Mouse (Mus musculus) neural tube, embryonic 15.5 days (tissue): Measurements from ENCODE around the gene Lingo2. TPM values are rescaled to one million over a fixed set of nuclear protein-coding genes. Genes with fewer than 3 reads are reported as not detected.

Experiments used
- ATAC-seq: fragments of 200-750 bp; cut with Nextera tagmentation; 2 replicates; pipeline ENCODE4 v1.8.0; 2017; ENCODE audit warnings: mild to moderate bottlenecking, moderate TSS enrichment, moderate library complexity; ENCODE audit not compliant: low FRiP score
- H3K27ac ChIP-seq: fragments of 300-500 bp; sonication (generic); replicated peaks from 2 replicates; pipeline ENCODE4 v1.5.1; 2015; ENCODE audit warnings: mild to moderate bottlenecking, inconsistent platforms
- H3K27me3 ChIP-seq: fragments of 300-500 bp; sonication (generic); replicated peaks from 2 replicates; pipeline ENCODE4 v1.6.1; 2015; ENCODE audit warnings: inconsistent platforms
- H3K36me3 ChIP-seq: fragments of 300-500 bp; sonication (generic); 2 replicates; pipeline ENCODE4 v1.6.1; 2015; ENCODE audit warnings: inconsistent platforms
- H3K4me1 ChIP-seq: fragments of 300-500 bp; sonication (generic); 2 replicates; pipeline ENCODE4 v1.6.1; 2015; ENCODE audit warnings: inconsistent platforms
- H3K4me2 ChIP-seq: fragments of 300-500 bp; sonication (generic); 2 replicates; pipeline ENCODE4 v1.6.1; 2015; ENCODE audit warnings: inconsistent platforms, mild to moderate bottlenecking, moderate library complexity
- H3K4me3 ChIP-seq: fragments of 300-500 bp; sonication (generic); replicated peaks from 2 replicates; pipeline ENCODE4 v1.5.1; 2015; ENCODE audit warnings: mild to moderate bottlenecking, inconsistent platforms
- H3K9ac ChIP-seq: fragments of 300-500 bp; sonication (generic); replicated peaks from 2 replicates; pipeline ENCODE4 v1.6.1; 2015; ENCODE audit warnings: mild to moderate bottlenecking, inconsistent platforms
- H3K9me3 ChIP-seq: fragments of 300-500 bp; sonication (generic); replicated peaks from 2 replicates; pipeline ENCODE4 v1.6.1; 2016; ENCODE audit warnings: inconsistent platforms
- WGBS: fragments of 180-500 bp; shearing (Covaris S2); methylation state at CpG from one replicate; pipeline ENCODE4 v1.1.7; 2015; ENCODE audit warnings: mixed read lengths; 5-methylcytosine and 5-hydroxymethylcytosine counted together
- polyA plus RNA-seq: library from polyadenylated mRNA; unstranded; fragments of >200 nt; fragmentation: Nextera tagmentation; extraction: Ambion mirVana; gene quantifications from 2 replicates; pipeline ENCODE4 v1.2.1, GENCODE M21; 2015

Gene Lingo2
- polyA plus RNA-seq, 1 experiment from 2014 or later, result 89.8 TPM

DNA sequence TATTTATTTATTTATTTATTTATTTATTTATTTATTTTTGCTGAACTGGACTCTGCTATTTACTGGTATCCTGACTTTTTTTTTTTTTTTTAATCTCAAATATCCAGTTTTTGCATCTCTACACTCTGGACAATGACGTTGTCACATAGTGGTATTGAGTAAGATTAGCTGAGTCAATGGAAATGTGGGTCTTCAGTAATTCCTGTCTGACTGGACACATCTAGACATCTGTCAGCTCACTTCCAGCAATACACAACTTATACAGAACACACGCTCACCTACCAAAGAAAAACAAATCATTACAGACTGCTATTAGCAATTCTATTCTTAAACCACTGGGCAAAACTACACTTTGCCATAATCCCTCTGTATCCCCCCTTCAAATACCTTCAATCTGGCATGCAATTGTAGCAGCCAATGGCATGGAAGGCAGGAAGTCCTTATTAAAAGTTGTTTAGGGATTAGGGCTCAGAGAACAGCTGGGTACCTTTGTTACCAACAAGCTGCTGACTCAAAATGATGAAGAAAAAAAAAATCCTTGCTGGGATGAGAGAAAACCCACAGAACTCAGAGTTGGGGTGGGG lies 1144.6 kb downstream of the Lingo2 start:
- Histone ChIP-seq H3K27me3 (no peaks in the 10 kb centered on the region), H3K4me3 (no peak overlapping the region), H3K27ac (no peak overlapping the region), H3K36me3 (no peaks in the 10 kb centered on the region), H3K9ac (no peak overlapping the region), H3K9me3 (no peaks in the 10 kb centered on the region), H3K4me1 (peaks cover 5% of the 10 kb centered on the region; the same call in 1 of the 2 replicates), H3K4me2 (no peak overlapping the region)
- ATAC-seq, result no peak
- WGBS, result 84% methylated on average over 2 of the region's 2 CpGs

DNA sequence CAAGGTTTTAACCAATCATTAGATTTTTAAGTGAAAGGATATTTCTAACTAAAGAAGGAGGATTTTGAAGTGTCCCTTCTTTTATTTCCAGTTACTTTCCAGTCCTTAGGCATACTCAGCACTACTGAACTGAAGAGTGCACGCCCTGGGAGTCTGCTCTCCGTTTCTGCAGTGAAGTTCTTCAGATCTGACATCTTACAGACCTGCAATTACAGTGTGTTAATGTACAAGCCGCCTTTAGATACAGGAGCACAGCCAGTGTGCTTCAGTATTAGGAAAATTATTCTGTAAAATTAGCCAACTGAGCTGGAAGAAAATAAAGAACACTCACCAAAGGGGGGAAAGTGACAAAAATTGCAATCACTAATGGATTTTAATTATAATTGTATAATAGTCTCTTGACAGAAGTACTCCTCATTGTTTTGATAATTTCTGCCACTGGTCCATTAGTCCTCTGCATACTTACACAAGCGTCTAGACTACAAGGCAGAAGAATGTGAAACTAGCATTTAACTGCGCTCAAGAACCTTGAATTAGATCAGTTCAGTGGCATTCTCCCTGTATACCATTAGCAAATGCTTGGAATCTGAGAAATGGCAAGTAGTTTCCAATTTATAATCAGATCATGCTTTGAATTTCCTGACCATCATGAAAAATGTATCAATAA lies 1167.2 kb downstream of the Lingo2 start:
- no peak overlapping the region for H3K27ac ChIP-seq
- H3K4me1 ChIP-seq, result no peaks in the 10 kb centered on the region
- 78% methylated on average over 5 of the region's 5 CpGs for WGBS
- no peak overlapping the region for H3K9ac ChIP-seq
- no peak overlapping the region for H3K4me2 ChIP-seq
- no peaks in the 10 kb centered on the region for H3K27me3 ChIP-seq
- no peak overlapping the region for H3K4me3 ChIP-seq
- no peak for ATAC-seq
- no peaks in the 10 kb centered on the region for H3K36me3 ChIP-seq
- H3K9me3 ChIP-seq, result no peaks in the 10 kb centered on the region

DNA sequence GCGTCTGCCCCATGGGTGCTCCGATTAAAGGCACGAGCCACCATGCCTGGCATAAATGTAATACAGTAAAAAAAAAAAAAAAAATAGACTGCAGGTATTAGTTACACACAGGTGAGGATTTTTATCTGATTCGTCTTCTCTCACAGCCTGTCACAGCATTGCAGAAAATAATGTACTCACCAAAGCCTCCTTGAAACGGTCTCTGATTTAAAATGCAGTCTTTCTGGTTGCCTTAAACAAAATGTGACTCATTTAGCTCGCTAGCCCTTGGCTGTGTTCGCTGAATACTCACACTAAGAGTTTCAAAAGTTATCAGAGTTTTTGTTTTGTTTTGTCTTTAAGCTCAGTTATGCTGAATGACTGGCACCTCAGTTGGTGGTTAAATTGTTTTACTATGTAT lies 1180.7 kb downstream of the Lingo2 start:
- H3K27me3 ChIP-seq, result no peaks in the 10 kb centered on the region
- WGBS, result 74% methylated on average over 7 of the region's 7 CpGs
- H3K36me3 ChIP-seq, result no peaks in the 10 kb centered on the region
- H3K4me3 ChIP-seq, result no peak overlapping the region
- no peak overlapping the region for H3K9ac ChIP-seq
- H3K27ac ChIP-seq, result no peak overlapping the region
- H3K9me3 ChIP-seq, result no peaks in the 10 kb centered on the region
- no peaks in the 10 kb centered on the region for H3K4me1 ChIP-seq
- H3K4me2 ChIP-seq, result no peak overlapping the region
- ATAC-seq, result no peak

GRCm38 (mm10) chr4:35766905-35767304 lies 1184.6 kb downstream of the Lingo2 start:
- H3K27me3 ChIP-seq, result no peaks in the 10 kb centered on the region
- H3K4me1 ChIP-seq, result no peaks in the 10 kb centered on the region
- H3K4me2 ChIP-seq, result no peak overlapping the region
- H3K36me3 ChIP-seq, result no peaks in the 10 kb centered on the region
- H3K9me3 ChIP-seq, result no peaks in the 10 kb centered on the region
- no peak overlapping the region for H3K4me3 ChIP-seq
- no peak overlapping the region for H3K9ac ChIP-seq
- 66% methylated on average over 6 of the region's 6 CpGs for WGBS
- H3K27ac ChIP-seq, result no peak overlapping the region
- no peak for ATAC-seq

GRCm38 (mm10) chr4:35761181-35761580 lies 1190.4 kb downstream of the Lingo2 start:
- Histone ChIP-seq H3K9ac (no peak overlapping the region), H3K4me2 (no peak overlapping the region), H3K4me1 (no peaks in the 10 kb centered on the region), H3K4me3 (no peak overlapping the region), H3K27me3 (no peaks in the 10 kb centered on the region), H3K27ac (no peak overlapping the region), H3K36me3 (no peaks in the 10 kb centered on the region), H3K9me3 (no peaks in the 10 kb centered on the region)
- ATAC-seq, result no peak
- WGBS, result 85% methylated on average over 5 of the region's 5 CpGs

DNA sequence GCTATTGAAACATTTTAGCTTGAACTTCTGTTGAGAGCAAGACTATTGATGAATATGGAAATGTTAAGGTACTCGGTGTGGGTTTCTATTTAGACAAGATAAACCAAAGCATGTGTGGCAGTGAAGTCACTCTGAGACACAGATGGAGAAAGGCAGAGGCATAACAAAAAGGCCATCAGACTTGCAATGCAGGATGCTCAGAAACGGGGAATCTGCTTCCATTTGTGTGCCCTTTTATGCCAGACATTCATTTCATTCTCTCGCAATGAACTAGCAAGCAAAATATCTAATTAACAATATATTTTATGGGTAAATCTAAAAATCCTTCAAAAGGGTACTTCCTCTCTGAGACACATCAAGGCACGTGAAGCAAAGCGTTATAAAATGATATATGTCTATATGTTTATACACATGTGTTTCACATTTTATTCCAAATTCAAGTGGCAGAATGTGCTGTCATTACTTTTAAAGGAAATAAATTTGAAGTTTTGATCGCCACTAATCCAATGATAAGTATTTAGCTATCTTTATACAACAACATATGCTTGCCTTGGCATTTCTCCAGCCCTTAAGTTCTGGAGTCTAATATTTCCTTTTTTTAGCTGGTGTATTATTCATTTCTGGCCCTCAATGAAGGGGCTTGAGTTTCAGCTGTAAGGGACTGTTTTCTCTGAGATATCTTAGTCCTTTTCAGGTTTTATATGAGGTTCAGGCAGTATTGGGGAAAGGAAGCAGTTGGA lies 1199.3 kb downstream of the Lingo2 start:
- whole genome bisulfite sequencing, result 75% methylated on average over 6 of the region's 6 CpGs
- Histone ChIP-seq H3K4me1 (no peaks in the 10 kb centered on the region), H3K4me2 (no peak overlapping the region), H3K27me3 (no peaks in the 10 kb centered on the region), H3K9ac (no peak overlapping the region), H3K36me3 (no peaks in the 10 kb centered on the region), H3K4me3 (no peak overlapping the region), H3K27ac (no peak overlapping the region), H3K9me3 (no peaks in the 10 kb centered on the region)
- no peak for ATAC-seq

DNA sequence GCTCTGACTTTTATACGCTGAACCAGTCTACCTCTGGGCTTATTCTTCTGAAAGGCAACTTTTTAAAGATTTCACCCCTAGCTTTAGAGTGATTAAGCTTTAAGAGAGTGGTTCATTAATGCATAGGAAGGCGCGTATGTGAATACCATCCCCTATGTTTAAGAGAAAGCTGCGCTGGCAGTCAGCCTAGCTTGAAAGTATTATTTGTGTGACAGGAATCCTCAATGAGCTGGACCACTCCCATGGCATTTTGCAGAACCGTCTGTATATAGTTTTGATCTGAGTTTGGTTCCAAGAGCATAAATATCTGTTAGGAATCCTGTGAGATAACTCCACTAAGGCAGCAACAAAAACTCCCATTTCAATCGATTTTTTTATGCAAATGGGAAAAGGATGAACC lies 1204.9 kb downstream of the Lingo2 start:
- H3K4me1 ChIP-seq, result no peaks in the 10 kb centered on the region
- no peak overlapping the region for H3K27ac ChIP-seq
- H3K9ac ChIP-seq, result no peak overlapping the region
- 54% methylated on average over 6 of the region's 6 CpGs for WGBS
- H3K4me2 ChIP-seq, result no peak overlapping the region
- no peak overlapping the region for H3K4me3 ChIP-seq
- no peaks in the 10 kb centered on the region for H3K27me3 ChIP-seq
- ATAC-seq, result no peak
- H3K36me3 ChIP-seq, result no peaks in the 10 kb centered on the region
- H3K9me3 ChIP-seq, result no peaks in the 10 kb centered on the region

DNA sequence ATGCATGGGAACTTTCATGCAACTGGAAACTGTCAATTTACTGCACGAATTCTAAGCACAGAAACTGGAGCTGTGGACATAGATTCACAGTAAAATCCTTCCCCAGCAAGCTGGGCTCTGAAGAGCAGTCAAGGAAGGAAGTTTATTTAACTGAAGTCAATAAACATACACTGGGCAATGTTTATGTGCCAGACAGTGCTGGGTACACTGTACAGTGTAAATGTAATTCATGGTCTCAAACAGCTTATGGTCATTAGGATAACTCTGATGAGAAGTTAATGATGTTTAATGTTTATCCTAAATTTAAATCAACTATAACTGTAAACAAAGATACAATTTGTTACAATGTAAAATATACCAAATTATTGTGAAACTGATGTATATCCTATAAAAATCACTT lies 1226.8 kb downstream of the Lingo2 start:
- no peaks in the 10 kb centered on the region for H3K27me3 ChIP-seq
- no peak overlapping the region for H3K4me2 ChIP-seq
- ATAC-seq, result no peak
- no peak overlapping the region for H3K4me3 ChIP-seq
- no peaks in the 10 kb centered on the region for H3K4me1 ChIP-seq
- H3K27ac ChIP-seq, result no peak overlapping the region
- WGBS, result 75% methylated on average over 1 of the region's 1 CpGs
- H3K36me3 ChIP-seq, result no peaks in the 10 kb centered on the region
- no peaks in the 10 kb centered on the region for H3K9me3 ChIP-seq
- H3K9ac ChIP-seq, result no peak overlapping the region

DNA sequence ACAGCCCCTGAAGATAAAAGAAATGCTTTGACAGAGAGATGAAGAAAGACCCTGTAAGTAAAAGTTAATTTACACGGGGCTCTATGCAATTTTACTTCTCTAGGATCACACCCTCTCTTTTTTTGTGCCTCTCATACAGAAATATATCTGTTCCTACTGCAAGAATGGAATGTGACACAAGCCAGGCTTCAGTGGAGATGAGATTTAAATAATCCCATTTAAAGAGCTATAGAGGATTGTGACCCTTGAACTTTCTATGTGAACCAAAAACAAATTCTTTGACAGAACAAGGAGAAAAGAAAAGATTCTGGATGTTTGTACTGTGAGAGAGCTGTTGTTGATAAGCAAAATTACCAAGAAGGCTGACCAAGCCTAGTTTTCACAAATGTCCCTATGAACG lies 1247.4 kb downstream of the Lingo2 start:
- Histone ChIP-seq H3K4me2 (no peak overlapping the region), H3K4me3 (no peak overlapping the region), H3K27ac (no peak overlapping the region), H3K4me1 (0 out of 2 replicates have a peak, but pooled peaks cover 3% of the 10 kb centered on the region), H3K9ac (no peak overlapping the region), H3K36me3 (peaks cover 10% of the 10 kb centered on the region; the same call in 1 of the 2 replicates), H3K9me3 (no peaks in the 10 kb centered on the region), H3K27me3 (no peaks in the 10 kb centered on the region)
- no peak for ATAC-seq
- WGBS, result 17% methylated on average over 2 of the region's 2 CpGs

DNA sequence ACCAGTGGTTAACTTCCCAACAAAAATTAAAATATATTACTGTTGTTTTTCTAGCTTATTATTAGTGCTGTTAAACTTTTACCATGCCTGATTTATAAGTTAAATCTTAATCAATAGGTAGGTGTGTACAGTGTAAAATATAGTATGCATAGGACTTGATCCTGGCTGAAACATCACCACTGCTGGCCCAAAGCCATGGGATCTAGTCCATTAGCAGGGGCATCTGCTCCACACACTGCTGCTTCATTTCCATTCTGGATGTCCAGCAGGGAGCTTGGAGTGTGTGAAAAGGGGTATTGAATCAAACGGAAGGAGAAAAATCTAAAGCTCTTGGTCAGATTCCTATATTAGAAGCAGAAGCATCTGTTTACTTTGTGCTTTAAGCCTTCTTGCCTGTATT lies 1248.9 kb downstream of the Lingo2 start:
- WGBS, result 38% methylated on average over 1 of the region's 1 CpGs
- H3K36me3 ChIP-seq, result no peaks in the 10 kb centered on the region
- no peak overlapping the region for H3K4me3 ChIP-seq
- no peak overlapping the region for H3K27ac ChIP-seq
- H3K27me3 ChIP-seq, result no peaks in the 10 kb centered on the region
- no peak for ATAC-seq
- no peak overlapping the region for H3K4me2 ChIP-seq
- no peaks in the 10 kb centered on the region for H3K9me3 ChIP-seq
- H3K9ac ChIP-seq, result no peak overlapping the region
- 0 out of 2 replicates have a peak, but pooled peaks cover 3% of the 10 kb centered on the region for H3K4me1 ChIP-seq

- 71% methylated on average over 2 of the region's 2 CpGs for WGBS
- no peak for ATAC-seq
Measured at GRCm38 (mm10) chr4:35695137-35695522, 1256.4 kb downstream of the Lingo2 start.

More at GRCm38 (mm10) chr4:35695137-35695522, 1256.4 kb downstream of the Lingo2 start:
- Histone ChIP-seq H3K4me2 (no peak overlapping the region), H3K36me3 (no peaks in the 10 kb centered on the region), H3K9ac (no peak overlapping the region), H3K4me3 (no peak overlapping the region), H3K27me3 (no peaks in the 10 kb centered on the region), H3K27ac (no peak overlapping the region), H3K4me1 (no peaks in the 10 kb centered on the region), H3K9me3 (no peaks in the 10 kb centered on the region)
